Mouse (Mus musculus) adrenal gland, postnatal 25 days (tissue): ENCODE results near the gene Akap10. TPM values are rescaled to one million over a fixed set of nuclear protein-coding genes. Genes with fewer than 3 reads are reported as not detected.
"Not testable (repeated sequence)": the region's sequence is repeated elsewhere in the genome, so short reads cannot be mapped to it uniquely, and the experiment has no call there.

Experiments
- DNase-seq: peaks from one replicate; pipeline ENCODE4 v3.0.0; 2021; ENCODE audit warnings: mixed read lengths
- total RNA-seq: library from RNA; stranded (reverse); gene quantifications from 2 replicates; pipeline ENCODE4 v1.2.3, GENCODE M21; 2021

Gene Akap10
- total RNA-seq, 1 experiment from 2014 or later: 33.5 TPM

DNA sequence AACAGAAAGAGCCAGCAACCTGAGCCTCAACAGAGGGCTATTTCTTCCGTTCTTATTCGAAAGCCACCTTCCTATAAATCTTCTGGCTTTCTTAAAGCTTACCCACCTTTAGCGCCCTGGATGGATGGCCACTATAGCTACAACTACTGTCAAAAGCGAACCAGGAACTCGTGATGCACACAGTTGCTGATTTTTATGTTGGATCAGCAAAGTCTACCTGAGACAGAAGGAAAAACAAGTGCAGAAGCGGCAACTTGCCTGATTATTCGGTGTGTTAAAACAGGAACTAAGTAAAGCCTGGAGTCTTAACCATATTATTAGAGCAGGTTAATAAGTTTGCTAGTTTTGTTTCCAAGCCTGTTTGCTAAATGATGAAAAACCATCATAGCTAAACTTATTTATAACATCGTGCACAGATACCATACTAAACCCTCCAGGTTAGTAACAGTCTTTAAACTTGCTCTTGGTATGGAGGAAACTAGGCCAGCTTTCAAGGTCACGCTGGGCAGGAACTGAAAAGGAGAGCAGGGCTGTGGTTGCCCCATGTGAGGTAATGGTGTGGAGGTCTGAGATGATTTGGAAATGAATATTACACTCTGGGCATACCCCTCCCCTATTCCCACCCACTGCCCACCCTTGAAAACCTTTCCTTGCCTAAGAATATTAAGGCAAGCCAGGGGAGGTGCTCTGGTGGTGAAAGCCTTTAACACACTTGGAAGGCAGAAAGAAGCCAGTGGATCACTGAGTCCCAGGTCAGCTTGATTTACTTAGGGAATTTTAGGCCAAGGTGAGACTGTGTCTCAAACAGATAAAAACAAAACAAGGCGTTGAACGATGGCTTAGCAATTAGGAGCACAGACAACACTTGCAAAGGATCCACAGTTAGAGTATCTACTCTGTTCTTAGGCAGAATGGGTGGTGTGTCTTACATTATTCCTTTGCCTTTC lies 861 bp upstream of the Akap10 start:
- DNase-seq: no peak

DNA sequence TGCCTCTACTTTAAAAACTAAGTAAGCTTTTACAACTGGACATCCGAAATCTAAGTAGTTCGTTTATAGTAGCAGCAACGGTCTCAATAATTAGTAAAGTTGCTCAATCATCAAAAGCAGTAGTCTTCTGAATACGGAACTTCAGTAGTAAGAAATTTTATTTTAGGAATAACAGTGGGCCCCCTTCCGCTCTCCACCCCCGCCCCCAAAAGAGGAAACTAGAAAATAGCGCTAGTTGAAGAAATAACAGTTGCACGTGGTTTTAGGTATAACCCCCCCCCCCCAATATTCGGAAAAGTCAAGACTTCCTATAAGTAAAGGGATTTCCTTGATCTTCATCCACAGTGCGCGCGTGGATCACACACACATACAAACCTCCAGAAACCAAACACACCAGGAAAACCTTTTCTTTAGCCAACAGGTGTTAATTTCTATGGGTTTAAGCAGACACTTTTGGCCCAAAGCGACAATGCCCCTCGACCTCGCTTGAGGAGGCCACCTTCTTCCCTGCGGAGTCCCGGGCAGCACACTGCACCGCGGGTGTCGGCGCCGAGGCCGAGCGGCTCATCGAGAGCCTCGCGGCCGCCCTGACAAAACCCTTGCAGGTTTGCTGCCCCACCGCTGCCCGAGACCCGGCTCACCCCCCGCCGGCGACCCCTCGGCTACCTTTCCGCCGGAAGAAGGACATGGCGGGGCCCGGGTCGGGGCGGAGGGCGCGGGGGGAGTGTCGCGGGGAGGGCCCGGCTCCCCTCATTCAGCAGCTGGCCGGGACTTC lies 542 bp downstream of the Akap10 start:
- no peak for DNase-seq

DNA sequence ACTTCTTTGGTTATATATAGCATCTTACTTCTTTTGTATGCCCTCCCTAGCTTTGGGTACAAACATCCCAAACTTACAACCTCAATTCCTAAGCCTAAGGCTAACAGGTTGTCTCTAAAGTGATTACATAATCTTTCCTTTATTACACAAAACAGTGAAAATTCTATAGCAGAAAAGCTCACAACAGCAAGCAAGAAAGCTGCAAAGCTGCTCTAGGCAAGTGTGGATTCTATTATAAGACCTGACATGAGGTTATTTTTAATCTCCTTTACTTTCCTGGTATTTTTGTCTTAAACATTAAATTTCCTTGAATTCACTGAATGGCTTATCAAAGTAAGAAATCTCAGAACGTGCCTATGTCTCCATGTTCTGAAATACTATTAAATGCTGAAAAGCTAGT lies 6.7 kb downstream of the Akap10 start:
- DNase-seq: no peak

DNA sequence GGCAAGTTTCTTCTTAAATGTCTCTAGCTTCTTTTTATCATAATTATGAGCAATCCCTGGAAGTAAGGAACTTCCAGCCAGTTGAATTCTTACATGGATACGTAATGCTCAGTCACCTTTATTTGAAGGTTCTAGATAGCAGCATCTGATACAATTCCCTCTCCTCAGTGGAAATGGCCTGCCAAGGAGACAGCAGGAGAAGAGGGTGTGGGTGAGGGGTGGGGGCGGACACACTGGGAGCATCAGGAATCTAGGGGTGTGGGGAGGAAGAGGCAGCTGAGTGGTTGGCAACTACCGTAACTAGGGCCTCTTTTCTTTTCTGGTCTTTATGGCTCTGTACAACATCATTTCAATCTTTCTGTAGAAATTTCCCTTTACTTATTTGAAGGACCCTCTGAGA lies 10.3 kb downstream of the Akap10 start:
- DNase-seq: no peak

DNA sequence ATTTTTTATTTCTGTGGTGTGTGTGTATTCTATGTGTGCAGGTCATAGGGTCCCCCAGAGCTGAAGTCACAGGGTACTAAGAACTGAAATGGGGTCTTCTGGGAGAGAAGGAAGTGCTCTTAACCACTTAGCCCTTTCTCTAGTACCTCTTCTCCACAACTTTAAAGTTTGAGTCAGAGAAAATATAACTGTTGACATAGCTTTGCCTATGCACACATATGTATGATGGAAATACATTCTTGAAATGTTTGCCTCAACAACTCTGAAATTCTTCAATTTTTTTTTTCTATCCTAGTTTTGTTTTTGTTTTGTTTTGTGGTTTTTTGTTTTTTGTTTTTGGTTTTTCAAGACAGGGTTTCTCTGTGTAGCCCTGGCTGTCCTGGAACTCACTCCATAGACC lies 21.7 kb downstream of the Akap10 start:
- no peak for DNase-seq

DNA sequence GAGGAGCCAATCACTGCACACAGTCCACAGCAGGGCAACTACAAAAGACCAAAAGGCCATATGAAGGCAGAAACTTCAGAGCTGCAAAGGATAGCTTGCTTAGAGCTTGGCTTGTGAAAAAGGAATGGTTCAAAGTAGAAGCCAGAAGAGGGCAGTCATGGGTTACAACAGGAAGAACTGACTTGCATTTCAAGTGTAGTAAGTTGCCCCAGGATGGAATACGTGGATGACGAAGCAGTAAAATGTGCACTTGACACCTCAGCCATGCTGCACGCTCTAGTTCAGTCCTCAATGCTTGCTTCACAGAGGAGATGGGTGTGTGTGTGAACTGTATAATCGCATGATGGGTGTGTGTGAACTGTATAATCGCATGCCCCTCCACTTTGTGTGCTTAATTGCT lies 47.9 kb downstream of the Akap10 start:
- DNase-seq: no peak

DNA sequence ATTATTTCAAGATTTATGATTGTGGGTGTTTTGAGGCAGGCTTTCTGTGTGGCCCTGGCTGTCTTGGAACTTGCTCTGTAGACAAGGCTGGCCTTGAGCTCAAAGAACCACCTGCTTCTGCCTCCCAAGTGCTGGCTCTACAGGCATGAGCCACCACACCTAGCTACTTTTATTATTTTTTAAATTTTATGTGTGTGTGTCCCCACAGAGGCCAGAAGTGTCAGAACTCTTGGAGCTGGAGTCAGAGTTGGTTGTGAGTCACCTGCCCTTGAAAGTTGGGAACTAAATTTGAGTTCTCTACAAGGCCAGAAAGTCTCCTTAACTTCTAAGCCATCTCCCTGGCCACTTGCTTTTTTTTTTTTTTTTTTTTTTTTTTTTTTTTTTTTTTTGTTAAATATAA lies 50.1 kb downstream of the Akap10 start:
- peak; percentile 5 for DNase-seq

DNA sequence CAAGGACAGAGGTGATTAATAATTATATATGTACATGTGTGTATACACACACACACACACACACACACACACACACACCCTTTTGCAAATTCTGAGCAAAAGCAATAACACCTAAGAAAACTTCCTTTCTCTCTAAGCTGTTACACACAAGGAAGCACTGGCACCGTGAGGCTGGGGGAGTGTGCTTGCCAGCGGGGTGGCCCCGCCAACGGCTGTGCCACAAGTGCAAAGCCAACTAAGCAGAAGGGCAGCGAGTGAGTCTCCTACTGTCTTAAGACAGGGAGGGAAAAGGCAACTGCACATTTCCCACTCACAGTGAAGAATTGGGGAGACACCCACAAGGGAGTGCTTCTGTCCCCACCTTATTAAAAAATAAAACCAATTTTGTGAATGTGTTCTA lies 58.2 kb downstream of the Akap10 start:
- DNase-seq: peak; percentile 21

DNA sequence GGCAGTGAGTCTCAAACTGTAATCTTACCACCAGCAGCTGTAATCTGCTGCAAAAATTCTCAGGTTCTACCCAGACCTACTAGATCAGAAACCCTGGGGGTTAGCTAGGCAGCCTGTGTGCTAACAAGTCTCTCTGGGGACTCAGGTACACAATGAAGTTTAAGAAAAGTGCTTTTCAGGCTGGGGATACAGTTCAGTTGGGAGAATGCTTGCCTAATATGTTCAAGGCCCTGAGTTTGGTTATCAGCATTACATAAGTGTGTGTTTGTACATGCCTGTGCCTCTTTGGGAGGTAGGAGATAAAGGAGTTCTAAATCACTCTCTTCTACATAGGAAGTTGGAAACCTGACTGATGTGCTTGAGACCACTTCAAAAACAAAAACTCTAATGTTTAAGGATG lies 63.2 kb downstream of the Akap10 start:
- DNase-seq: no peak

DNA sequence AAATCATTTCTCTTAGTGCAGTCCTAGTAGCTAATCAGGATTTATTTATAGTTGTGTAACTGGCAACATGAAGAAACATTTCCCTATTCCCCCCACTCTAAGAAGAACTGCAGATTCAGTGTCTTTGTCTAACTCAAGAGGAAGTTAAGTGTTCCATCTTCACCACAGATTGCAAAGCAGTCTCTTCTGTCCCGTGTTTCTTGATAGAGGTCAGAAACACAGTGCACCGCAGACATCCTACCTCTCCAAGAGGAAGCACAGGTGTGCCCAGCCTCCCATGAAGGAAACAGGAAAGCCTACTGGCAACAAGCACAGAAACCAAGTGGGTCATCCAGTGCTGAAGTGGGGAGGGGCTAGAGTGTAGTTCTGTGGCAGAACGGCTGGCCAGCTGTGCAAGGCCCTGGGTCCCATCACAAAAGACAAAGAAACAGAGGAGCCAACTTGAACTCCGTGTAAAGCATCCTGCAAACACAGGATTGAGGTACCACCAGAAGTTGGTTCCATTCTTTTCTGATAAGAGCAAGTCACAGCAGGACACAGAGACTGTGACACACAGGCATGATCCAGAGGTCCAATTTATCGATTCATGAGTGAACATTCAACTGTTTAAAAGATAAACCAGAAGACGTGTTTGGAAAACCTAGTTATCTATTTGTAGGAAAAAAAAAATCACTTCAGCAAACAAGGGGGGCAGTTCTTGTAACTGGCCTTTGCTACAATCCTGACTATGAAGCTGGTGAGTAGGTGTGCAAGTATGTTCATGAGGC lies 68.1 kb downstream of the Akap10 start:
- no peak for DNase-seq

DNA sequence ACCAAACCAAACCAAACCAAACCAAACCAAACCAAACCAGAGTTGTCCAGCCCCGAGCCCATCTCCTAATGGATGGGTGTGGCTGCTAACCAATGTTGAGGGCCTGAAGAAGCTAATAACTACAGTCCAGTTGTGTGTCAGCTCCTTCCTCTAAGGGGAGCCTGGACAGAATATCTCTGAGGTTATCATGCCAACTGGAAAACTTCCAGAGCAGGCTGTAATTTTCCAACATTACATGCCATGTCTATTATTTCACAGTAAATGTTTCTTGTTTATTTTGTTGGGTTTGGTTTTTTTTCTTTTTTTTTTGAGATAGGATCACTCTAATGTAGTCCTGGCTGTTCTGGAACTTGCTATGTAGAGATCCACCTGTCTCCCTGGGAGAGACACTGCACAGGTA lies 70.7 kb downstream of the Akap10 start:
- no peak for DNase-seq

DNA sequence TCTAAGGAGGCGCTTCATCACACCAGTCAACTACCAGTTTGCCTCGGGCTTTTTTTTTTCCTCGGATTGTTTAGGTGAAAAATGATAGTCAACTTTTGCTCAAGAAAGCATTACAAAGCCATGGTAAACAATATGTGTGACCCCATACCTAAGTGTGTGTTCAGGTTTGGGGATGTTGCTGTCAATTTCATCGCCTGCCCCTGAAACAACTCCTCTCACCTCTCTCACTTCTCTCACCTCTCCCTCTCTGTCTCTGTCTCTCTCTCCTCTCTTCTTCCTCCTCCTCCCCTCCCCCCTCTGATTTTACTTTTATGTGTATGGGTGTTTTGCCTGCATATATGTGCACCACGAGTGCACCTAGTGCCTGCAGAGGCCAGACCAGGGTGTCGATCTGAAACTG lies 74.5 kb downstream of the Akap10 start:
- no peak for DNase-seq

DNA sequence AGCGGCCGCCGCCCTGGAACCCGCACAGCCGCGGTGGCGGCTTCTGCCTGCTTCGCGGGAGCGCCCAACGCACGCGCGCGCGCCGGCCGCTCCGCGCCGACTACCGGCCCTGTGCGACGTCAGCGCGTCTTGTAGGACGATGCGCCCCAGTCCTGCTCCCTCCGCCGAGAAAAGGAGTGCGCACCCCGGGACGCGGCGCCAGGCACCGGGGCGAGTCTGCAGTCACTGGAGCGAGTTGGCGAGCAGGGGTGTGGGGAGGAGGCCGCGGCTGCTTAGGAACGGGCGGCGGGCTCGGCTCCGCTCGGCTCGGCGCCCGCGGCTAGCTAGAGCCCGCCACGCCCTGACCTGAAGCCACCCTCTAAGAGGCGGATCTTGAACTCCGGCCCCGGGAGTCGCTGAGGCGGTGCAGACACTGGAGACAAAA lies 75.1 kb downstream of the Akap10 start, which contains the start of gene Ulk2:
Gene Ulk2, minus strand, starts transcription at position 86 of the 424 bp plus-strand sequence.
- DNase-seq: peak; percentile 90

DNA sequence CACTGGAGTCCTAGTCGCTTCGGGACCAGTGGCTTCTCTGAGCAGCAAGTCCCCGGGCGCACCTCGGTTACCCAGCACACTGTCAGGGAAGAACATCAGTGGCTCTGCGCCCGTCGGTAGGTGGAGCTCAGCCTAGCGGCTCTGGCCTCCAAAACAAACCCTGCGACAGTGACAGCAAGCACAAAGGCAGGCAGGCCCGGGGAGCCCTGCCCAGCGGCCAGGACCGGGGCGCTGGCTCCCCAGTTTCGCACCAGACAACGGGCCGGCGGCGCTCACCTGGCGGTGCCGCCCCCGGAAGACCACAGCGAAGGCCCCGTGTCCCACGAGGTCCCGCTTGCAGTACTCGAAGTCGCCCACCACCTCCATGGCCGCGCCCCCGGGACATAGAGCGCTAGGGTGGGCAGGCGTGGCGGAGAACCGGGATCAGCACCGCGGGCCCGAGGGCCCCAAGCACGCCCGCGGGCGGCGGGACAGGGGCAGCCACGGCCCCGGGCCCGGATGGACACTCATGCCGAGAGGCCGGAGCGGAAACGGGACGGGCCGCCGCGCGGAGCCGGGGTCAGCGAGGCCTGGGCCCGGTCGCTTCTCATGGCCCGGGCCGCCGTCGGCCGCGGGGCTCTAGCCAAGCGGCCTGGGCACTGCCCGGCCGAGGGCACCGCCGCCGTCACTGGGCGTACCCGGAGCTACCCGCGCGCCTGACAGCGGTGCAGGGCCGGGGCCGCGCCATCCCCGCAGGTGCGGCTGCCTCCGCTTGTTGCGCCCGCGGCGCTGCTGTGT lies 75.7 kb downstream of the Akap10 start:
- peak; percentile 84 for DNase-seq

DNA sequence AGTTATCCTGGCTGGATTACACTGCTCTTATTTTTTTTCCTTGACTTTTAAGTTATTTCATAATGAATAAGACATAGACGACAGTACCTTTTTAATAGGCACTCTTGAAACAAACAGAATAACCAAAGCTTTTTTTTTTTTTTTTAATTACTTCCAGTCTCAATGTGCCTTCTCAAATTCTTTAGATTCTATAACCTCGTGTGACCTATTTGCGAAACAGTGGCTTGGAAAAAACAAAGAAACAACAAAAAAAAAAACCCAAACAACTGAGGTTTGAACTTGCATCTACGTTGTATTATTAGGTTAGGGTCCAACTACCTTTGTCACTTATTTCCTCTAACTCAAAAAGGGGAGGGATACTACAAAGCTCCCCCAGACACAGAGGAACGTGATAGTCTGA lies 76.4 kb downstream of the Akap10 start:
- no peak for DNase-seq

DNA sequence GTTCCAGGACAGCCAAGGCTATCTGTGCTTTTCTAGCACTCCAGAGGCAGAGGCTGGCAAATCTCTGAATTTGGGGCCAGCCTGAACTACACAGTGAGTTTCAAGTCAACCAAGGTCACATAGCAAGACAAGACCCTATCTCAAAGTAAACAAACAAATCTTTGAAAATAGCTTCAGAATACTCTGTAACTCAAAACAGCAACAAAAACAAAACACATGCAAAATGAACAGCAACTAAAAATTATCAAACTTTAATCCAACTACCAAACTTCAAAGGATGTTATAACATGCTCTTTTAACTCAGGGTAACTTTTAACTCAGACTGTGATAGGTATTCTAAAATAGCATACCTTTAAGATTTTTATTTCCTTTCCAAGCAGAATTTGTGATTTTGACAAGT lies 77.1 kb downstream of the Akap10 start:
- no peak for DNase-seq

DNA sequence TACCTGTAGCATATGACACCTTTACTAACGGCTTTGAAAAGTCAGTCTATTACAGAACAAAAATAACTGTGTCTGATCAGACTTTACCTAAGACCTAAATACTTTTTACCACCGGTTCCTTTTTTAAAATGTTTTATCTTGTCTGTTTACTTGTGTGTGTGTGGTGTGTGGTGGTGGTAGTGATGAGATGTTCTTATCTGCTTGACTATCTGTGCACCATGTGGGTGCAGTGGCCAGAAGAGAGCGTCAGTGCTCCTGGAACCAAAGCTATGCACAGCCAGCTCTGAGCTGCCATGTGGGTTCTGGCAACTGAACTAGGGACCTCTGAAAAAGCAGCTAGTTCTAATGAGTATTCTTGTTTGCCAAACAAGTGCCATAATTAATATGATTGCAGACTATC lies 78.9 kb downstream of the Akap10 start:
- no peak for DNase-seq

DNA sequence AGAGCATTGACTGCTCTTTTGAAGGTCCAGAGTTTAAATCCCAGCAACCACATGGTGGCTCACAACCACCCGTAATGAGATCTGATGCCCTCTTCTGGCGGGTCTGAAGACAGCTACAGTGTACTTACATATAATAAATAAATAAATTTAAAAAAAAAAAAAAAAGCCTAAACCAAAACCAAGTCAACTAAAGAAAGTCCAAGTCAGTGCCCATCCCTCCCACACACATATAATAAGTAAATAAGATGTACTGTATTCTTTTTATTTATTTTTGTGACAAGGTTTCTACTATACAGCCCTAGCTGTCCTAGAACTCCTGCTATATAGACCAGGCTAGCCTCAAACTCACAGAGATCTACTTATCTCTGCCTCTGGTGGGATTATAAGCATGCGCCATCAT lies 89.4 kb downstream of the Akap10 start:
- DNase-seq: not testable (repeated sequence)

DNA sequence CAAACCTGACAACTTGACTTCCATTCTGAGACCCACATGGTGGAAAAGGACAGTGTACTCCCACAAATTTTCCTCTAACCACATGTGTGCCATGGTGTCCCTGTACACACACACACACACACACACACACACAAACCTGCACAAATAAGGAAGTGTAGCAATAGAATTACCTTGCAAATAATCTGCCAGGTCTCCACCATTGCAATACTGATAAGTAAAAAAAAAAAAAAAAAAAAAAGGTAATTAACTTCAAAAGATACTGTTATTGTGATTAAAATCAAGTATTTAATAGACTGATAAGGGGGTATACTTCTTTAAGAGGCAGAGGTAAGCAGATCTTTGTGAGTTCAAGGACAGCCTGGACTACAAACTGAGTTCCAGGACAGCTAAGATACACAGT lies 90.1 kb downstream of the Akap10 start:
- no peak for DNase-seq

DNA sequence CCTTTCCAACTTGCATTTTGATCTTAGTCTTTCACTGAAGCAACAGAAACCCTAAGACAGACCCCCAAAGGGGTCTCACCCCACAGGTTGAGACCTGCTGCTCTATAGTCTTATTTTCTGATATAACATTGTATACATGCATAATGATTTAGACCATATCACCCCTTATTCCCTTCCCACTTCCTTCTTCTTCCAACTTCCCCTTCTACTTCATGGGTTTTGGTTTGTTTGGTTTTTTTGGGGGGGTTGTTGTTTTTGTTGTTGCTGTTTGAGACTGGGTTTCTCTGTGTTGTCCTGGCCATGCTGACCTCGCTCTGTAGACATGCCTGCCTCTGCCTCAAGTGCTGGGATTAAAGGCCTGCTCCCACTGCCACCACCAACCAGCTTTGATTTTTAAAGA lies 90.9 kb downstream of the Akap10 start:
- DNase-seq: no peak
